Mouse (Mus musculus): ENCODE measurements at regions not wholly inside any gene's neighbourhood (a gene's known extent, or its start where the extent isn't known, plus 50 kb on each side); places are given as distances from the start of the nearest gene placed in this dataset.
A peak's percentile ranks its signal among the peaks of the same experiment; 100 is the strongest.

DNA sequence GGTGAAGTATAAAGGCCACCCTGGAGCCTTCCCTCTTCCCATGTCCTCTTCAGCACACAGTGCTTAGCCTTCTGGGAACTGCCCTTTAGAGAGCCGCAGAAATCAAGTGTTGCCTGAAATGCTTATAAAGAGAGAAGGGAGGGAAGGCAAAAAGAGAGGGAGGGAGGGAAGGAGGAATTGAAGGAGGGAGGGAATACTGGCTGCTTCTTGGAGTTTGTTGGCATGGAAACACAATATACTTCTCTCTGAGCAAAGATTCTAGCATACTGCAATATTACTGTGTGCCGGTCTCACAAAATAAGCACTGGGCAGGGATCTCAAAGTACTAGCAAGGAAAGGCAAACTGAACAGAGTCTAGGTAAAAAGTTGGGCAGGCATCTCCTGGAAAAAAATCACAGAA lies 225.9 kb upstream of the Ldb2 start:
- no peak for DNase-seq (ENCODE audit: low spot score)

DNA sequence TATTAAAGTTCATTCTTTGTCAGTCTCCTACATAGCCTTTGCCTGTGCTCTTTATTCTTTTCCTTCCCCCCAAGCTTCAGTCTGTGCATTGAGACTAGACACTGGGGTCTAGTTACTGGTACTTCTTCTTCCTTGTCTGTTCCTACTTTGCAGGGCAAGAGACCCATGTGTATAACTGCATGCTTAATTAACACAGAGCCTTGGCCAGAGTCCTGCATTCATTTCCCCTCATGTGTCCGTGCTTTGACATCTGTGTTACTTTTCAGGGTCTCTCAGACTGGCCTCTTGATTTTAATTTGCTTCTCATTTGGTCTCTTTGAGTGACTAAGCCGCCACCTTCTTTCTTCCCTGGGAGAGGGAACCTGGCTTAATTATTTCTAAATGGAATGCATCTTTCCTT lies 208.4 kb upstream of the Ldb2 start:
- no peak for DNase-seq (ENCODE audit: low spot score)

DNA sequence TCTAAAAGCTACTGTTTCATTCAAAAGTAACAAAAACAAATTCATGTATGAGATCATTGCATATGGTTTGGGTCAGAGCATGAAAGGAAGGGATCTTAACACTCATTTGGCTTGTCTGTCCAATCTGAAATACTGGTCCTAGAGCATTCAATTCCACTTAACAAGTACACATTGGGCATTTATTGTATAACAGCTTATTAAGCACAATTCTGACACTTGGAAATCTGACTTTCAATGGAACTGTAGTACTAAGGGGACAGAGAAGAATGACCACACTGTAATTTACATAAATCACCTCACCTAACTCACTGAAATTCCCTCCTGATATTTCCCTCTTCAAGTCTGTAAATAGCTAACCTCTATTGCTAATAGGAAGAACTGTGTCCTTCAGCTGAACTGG lies 201.5 kb upstream of the Ldb2 start:
- no peak for DNase-seq (ENCODE audit: low spot score)

DNA sequence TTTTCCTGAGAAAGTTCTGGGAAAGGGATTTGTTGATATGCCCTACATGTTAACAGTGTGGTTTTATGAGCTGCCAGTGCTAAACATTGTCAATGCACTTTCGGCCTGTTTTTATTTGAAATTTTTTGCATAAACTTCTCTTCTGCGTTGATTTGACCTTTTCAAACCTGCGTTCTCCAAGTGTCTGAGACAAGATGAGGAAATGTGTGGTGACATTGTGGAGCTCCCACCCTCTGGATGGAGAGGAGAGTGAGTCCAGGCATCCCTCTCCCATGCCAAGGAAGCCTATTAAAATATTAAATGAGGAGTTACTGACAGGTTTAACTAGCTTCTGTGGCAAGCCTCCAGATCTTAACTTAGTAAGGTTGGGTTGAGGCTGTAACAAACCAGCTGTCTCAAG lies 199.6 kb upstream of the Ldb2 start:
- DNase-seq (ENCODE audit: low spot score): no peak

- DNase-seq (ENCODE audit: low spot score): no peak
These were observed 176.1 kb upstream of the Ldb2 start for GRCm38 (mm10) chr5:44975456-44976195.

DNA sequence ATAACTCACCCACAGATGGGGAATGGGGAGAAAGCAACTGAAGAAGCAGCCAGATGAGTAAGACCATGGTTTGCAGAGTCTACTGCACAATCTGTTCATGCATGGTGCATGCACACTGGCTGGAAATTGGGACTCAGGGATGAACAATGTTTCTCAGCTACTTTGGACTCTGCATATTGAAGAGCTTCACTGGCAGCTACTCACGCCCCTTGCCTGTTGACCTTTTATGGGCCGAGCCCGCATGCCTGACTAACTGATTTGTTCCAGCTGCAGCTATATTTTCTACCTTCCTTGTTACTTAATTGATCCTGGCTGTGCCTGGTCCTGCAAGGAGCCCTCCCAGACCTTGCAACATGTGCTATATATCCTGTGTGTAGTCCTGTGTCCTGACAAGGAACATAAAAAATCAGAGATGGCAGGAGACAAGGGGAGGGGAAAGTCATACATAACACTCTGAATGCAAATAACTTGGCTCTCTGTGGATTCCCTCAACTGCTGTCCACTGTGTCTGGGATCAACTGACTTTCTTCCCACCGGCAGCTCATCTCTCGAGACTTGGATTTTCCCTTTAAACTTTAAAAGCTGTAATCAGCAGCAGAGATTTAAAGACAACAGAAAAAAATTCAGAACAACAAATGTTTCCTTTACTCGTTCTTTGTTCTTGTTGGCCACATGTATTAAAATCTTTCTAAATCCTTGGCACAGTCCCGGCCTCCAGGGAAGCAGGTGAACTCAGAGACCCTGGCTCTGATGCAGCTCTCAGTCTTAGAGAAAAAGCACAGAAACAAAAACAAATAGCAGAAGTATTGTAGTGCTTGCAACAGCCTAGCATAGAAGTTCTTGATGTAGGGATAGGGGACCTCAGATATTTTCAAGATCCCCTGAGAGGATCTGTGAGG lies 143.8 kb upstream of the Ldb2 start:
- peak; percentile 4 for DNase-seq (ENCODE audit: low spot score)

DNA sequence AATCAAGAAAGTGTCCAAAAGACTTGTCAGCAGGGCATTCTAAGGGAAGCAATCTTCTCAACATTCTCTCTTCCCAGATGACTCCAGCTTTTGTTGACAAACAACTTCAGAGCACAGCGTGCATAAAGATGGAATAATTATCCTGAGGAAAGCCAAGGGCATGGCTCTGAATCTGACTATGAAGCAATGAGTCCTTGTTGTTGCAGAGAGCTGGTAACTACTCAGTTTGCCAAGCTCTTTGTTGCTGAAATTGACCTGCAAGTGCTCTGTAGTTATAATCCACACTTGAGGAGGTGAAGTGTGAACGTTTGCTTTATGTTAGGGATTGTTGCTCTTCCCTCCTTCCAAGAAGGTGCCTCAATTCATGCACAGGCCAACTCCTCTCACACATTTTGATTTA lies 143.1 kb upstream of the Ldb2 start:
- no peak for DNase-seq (ENCODE audit: low spot score)

DNA sequence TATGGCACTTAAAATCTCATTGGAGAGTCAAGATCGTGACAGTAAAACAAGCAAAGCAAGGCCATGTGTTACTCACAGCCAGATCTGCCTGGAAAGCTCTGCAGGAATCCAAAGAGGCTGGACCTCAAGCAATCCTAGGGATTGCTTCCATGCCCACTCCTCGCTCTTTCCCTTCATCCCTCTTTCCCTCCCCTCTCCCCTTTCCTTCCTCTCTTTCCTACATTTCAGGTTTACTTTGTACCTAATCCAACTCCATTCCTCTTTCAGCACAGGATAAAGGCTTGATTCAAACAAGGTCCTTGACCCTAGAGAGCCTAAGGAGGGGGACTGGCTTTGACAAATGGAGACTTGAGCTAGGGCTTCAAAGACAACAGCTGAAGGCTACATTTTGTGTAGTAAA lies 126.0 kb upstream of the Ldb2 start:
- DNase-seq (ENCODE audit: low spot score): no peak

DNA sequence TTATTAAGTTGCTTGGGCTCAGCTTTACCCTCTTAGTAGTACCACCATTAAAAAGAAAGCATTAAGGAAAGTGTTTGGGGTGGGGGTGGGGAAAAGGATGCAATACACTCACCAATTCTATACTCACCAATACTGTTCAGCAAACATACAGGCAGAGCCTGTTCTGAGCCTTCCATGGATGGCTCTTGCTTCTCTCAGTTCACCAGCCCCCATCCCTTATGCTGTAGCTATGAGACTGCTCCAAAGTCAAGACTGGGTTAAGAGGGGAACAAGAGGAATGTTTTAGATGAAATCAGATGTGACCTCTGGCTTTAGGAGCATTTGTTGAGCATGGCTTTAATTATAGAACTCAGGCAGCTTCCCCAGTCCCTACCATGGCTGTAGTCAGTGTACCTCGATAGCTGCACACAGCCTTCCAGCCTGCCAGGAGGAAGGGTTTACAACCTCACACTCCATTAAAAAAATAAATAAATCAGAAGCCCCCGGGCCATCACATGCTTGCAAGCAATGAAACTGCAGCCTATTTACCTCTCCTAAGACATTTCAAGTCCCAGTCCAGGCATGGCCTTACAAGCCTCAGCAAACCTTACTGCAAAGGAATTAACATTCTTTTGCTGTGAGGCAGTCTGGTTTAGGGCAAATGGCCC lies 122.8 kb upstream of the Ldb2 start:
- DNase-seq (ENCODE audit: low spot score): no peak

DNA sequence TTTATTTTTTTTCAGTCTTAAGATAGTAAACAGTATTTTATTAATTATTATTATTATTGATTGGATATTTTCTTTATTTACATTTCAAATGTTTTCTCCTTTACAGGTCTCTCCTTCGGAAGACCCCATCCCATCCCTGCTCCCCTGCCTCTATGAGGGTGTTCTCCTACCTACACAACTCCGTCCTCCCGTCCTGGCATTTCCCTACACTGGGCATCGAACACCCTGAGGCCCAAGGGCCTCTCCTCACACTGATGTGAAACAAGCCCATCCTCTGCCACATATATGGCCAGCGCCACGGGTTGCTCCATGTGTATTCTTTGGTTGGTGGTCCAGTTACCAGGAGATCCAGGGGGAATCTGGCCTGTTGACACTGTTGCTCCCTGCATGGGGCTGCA lies 118.3 kb upstream of the Ldb2 start:
- no peak for DNase-seq (ENCODE audit: low spot score)

DNA sequence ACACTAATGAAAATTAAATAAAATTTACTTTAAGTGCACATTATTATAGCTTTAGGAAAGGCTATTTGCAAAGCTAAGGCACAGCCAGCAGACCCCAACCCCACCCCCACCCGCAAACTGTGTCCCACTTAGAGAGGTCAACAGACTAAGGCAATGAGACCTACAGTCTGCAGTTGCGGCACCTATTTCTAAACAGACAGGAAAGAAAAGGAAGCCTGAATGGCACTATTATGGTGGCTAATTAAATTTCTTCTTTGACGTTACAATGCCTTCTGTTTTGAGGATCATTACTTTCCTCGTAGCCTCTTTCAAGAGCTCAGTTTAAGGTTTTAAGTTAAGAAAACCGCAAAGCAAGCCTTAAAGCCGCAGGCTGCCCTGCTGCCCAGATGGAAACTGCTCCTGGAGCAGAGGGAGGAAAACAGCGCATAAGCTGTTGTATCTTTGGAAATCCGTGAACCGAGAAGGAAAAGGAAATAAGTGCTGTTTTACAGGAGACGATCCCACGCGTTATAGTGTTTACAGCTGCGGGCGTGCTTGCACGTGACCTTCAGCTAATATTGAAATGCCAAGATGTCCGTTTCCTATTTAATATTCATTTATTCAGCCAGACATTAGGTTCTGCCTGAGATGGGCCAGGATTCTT lies 117.8 kb upstream of the Ldb2 start:
- DNase-seq (ENCODE audit: low spot score): no peak

- no peak for DNase-seq (ENCODE audit: low spot score)
These were observed 103.1 kb upstream of the Ldb2 start for GRCm38 (mm10) chr5:44902541-44902940.

- DNase-seq (ENCODE audit: low spot score): no peak
These were observed 87.1 kb upstream of the Ldb2 start for GRCm38 (mm10) chr5:44886566-44887070.

GRCm38 (mm10) chr5:44876946-44877345 lies 77.5 kb upstream of the Ldb2 start:
- peak; percentile 16 for DNase-seq (ENCODE audit: low spot score)

DNA sequence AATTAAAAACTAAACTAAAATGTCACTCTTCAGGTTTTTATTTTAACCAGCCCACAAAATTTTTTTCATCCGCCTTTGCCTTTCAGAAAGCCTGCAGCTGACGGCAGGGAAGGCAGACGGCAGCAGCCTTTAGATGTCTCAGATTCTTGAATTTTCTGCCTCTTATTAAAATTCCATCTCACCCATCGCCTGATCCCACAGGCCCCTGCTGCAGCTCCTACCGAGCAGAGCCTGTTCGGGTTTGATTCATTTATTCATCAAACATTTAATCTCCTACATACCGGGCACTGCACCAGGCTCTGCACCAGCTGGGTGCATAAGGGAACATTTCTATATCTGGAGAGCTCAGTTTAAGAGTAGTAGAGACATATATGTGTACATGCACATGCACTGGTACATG lies 72.8 kb upstream of the Ldb2 start:
- no peak for DNase-seq (ENCODE audit: low spot score)

DNA sequence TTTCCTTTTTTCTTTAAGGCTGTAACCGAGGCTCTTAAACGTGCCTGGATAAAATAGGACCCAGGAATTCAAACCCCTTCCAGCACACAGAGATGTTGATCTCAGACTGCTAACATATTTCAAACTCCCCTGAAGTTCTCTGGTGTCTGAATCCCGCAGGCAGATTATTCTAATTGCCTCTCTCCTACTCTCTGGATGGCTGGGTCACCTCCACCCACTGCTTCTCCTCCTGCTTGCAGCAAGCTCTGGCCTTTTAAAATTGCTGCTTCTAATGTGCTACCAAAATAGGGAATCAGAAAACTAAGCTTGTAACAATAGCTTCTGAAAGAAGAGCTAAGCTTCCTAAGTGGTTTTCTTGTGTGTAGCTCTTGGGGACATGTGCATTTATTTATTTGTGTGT lies 64.4 kb upstream of the Ldb2 start:
- DNase-seq (ENCODE audit: low spot score): no peak

DNA sequence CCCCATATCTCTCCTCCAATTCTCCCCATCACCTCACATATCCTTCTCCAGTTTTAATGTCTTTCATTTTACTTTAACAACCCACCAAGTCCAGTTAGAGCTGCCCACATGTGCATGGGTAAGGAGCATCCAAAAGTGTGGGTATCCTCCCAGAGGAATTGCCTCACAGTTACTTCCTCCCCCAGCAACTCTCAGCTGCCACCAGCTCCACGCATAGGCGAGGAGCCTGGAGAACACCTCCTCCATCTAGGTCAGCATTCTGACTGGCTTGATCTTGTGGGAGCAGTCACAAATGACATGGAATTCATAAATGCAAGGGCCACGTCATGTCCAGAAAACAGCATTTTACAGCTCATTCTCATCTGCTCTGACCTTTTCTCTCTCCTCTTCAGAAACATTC lies 63.9 kb upstream of the Ldb2 start:
- DNase-seq (ENCODE audit: low spot score): no peak

DNA sequence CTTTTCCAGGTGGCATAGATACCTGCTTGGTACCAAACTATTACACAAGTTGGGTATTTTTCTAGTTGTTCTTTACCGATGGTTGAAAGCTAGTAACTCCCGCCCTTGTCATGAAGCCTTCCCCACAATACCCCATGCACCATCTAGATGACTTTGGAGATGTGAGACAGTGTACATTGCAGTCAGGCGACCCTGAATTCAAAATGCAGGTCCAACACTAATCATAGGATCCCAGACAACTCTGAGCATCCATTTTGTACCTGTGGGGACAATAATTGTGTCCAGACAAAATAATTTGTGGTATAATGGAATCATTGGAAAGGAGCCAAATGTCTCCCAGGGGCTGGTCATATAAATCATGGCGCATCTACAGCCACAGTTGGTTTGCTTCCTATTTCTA lies 54.7 kb upstream of the Ldb2 start:
- no peak for DNase-seq (ENCODE audit: low spot score)
